Mouse (Mus musculus) CH12.LX (cell line): ENCODE data around the gene Ttll11. TPM values are rescaled to one million over a fixed set of nuclear protein-coding genes. Genes with fewer than 3 reads are reported as not detected.

Source experiments
- DNase-seq: peaks from one replicate; pipeline ENCODE4 v3.0.0-alpha.2; 2013; ENCODE audit errors: extremely low read depth
- H3K27ac ChIP-seq: 2 replicates; pipeline ENCODE4 v1.5.1; 2012; ENCODE audit warnings: low read depth, mild to moderate bottlenecking, control low read depth, moderate library complexity; ENCODE audit not compliant: insufficient read depth
- H3K27me3 ChIP-seq: replicated peaks from 2 replicates; pipeline ENCODE3; 2012; ENCODE audit warnings: inconsistent platforms
- H3K36me3 ChIP-seq, 2 experiments: replicated peaks in 1 of 2; 2 replicates each; pipeline versions ENCODE3 to v1.6.1; 2012; ENCODE audit warnings: inconsistent platforms in 1 of 2, low read length in 1 of 2, mild to moderate bottlenecking in 1 of 2, mixed read lengths in 1 of 2, moderate library complexity in 1 of 2; ENCODE audit not compliant: control insufficient read depth in 1 of 2, insufficient read depth in 1 of 2
- H3K4me1 ChIP-seq, 2 experiments: 2 replicates each; pipeline ENCODE4 v1.6.1; 2012; ENCODE audit warnings: inconsistent platforms in 1 of 2, moderate library complexity in 1 of 2; ENCODE audit not compliant: insufficient read depth in 2 of 2, control insufficient read depth in 1 of 2
- H3K4me2 ChIP-seq: 2 replicates; pipeline ENCODE4 v1.6.1; 2012; ENCODE audit warnings: low read depth, mild to moderate bottlenecking, control low read depth; ENCODE audit not compliant: poor library complexity, insufficient read depth, severe bottlenecking
- H3K4me3 ChIP-seq, 3 experiments: fragments of 150-350 bp in 1 of 3; sonication (generic) in 1 of 3; replicated peaks in 1 of 3; 2 replicates each; pipeline versions ENCODE3 to v1.5.1; 2011 to 2012; ENCODE audit warnings: low read depth in 2 of 3, low read length in 2 of 3, mild to moderate bottlenecking in 2 of 3, moderate library complexity in 2 of 3, control low read depth in 1 of 3, improper control_type of control experiment in 1 of 3, inconsistent platforms in 1 of 3, mixed read lengths in 1 of 3; ENCODE audit not compliant: poor library complexity in 1 of 3
- H3K79me2 ChIP-seq: replicated peaks from 2 replicates; pipeline ENCODE4 v1.6.1; 2012; ENCODE audit warnings: mild to moderate bottlenecking, moderate library complexity; ENCODE audit not compliant: control insufficient read depth, poor library complexity, insufficient read depth, severe bottlenecking; ENCODE audit errors: extremely low read depth
- H3K9ac ChIP-seq: 2 replicates; pipeline ENCODE4 v1.6.1; 2012; ENCODE audit warnings: low read depth, mild to moderate bottlenecking, control low read depth, moderate library complexity; ENCODE audit not compliant: insufficient read depth
- H3K9me3 ChIP-seq: replicated peaks from 2 replicates; pipeline ENCODE3; 2012; ENCODE audit warnings: low read length, inconsistent platforms, mixed read lengths
- BHLHE40 ChIP-seq: IDR thresholded peaks from 2 replicates; pipeline ENCODE4 v1.6.1; 2011; ENCODE audit warnings: mild to moderate bottlenecking, low read depth, low read length, improper control_type of control experiment
- CHD1 ChIP-seq: IDR thresholded peaks from 2 replicates; pipeline ENCODE4 v1.6.1; 2012; ENCODE audit warnings: low read depth, low read length, improper control_type of control experiment, inconsistent platforms
- CHD2 ChIP-seq: IDR thresholded peaks from 2 replicates; pipeline ENCODE4 v1.6.1; 2011; ENCODE audit warnings: low read length, improper control_type of control experiment
- CTCF ChIP-seq, 2 experiments: IDR thresholded peaks in 1 of 2; conservative IDR thresholded peaks in 1 of 2; 2 replicates each; pipeline ENCODE4 v1.5.1; 2011 to 2012; ENCODE audit warnings: low read depth in 2 of 2, low read length in 2 of 2, improper control_type of control experiment in 1 of 2, inconsistent platforms in 1 of 2, mild to moderate bottlenecking in 1 of 2, moderate library complexity in 1 of 2
- E2F4 ChIP-seq: IDR thresholded peaks from 2 replicates; pipeline ENCODE4 v1.6.1; 2011; ENCODE audit warnings: low read depth, low read length, improper control_type of control experiment; ENCODE audit not compliant: insufficient replicate concordance
- GABPA ChIP-seq: IDR thresholded peaks from 2 replicates; pipeline ENCODE4 v1.6.1; 2012; ENCODE audit warnings: low read depth, low read length, improper control_type of control experiment, inconsistent platforms; ENCODE audit not compliant: insufficient replicate concordance
- HCFC1 ChIP-seq: IDR thresholded peaks from 2 replicates; pipeline ENCODE4 v1.6.1; 2012; ENCODE audit warnings: low read depth, mild to moderate bottlenecking, inconsistent platforms, low read length, improper control_type of control experiment
- KAT2A ChIP-seq: IDR thresholded peaks from 2 replicates; pipeline ENCODE4 v1.6.1; 2012; ENCODE audit warnings: low read length, improper control_type of control experiment, inconsistent platforms; ENCODE audit not compliant: insufficient replicate concordance
- MAFK ChIP-seq: IDR thresholded peaks from 2 replicates; pipeline ENCODE4 v1.6.1; 2011; ENCODE audit warnings: low read length, improper control_type of control experiment; ENCODE audit not compliant: insufficient replicate concordance
- MAZ ChIP-seq: IDR thresholded peaks from 2 replicates; pipeline ENCODE4 v1.6.1; 2012; ENCODE audit warnings: low read depth, mild to moderate bottlenecking, inconsistent platforms, low read length, improper control_type of control experiment, moderate library complexity
- NRF1 ChIP-seq: IDR thresholded peaks from 2 replicates; pipeline ENCODE4 v1.6.1; 2014; ENCODE audit warnings: low read depth, mild to moderate bottlenecking, inconsistent platforms, low read length, improper control_type of control experiment, moderate library complexity
- POLR2A ChIP-seq: IDR thresholded peaks from 2 replicates; pipeline ENCODE4 v1.6.1; 2011; ENCODE audit warnings: low read depth, mild to moderate bottlenecking, improper control_type of control experiment, low read length
- RAD21 ChIP-seq: IDR thresholded peaks from 2 replicates; pipeline ENCODE4 v1.6.1; 2011; ENCODE audit warnings: low read depth, mild to moderate bottlenecking, low read length, improper control_type of control experiment, moderate library complexity
- RCOR1 ChIP-seq: conservative IDR thresholded peaks from 2 replicates; pipeline ENCODE4 v1.6.1; 2012; ENCODE audit warnings: low read depth, mild to moderate bottlenecking, inconsistent platforms, low read length, improper control_type of control experiment
- SMC3 ChIP-seq: IDR thresholded peaks from 2 replicates; pipeline ENCODE4 v1.6.1; 2011; ENCODE audit warnings: low read depth, low read length, improper control_type of control experiment
- UBTF ChIP-seq: IDR thresholded peaks from 2 replicates; pipeline ENCODE4 v1.6.1; 2012; ENCODE audit warnings: low read depth, mild to moderate bottlenecking, inconsistent platforms, low read length, improper control_type of control experiment, moderate library complexity
- USF1 ChIP-seq: IDR thresholded peaks from 2 replicates; pipeline ENCODE4 v1.6.1; 2014; ENCODE audit warnings: low read depth, mild to moderate bottlenecking, inconsistent platforms, low read length, improper control_type of control experiment
- USF2 ChIP-seq: conservative IDR thresholded peaks from 2 replicates; pipeline ENCODE4 v1.6.1; 2011; ENCODE audit warnings: low read depth, low read length, improper control_type of control experiment
- ZNF384 ChIP-seq: IDR thresholded peaks from 2 replicates; pipeline ENCODE4 v1.6.1; 2012; ENCODE audit warnings: low read depth, low read length, improper control_type of control experiment, inconsistent platforms
- dilution Hi-C: fragments of 300-500 bp; cut with MboI; formaldehyde crosslinking; loops from 2 replicates; pipeline ENCODE4 v1.14.3; 2020; ENCODE audit warnings: low sequenced_read_pairs; ENCODE audit not compliant: extremely low pct_unique_long_range_greater_than_20kb, extremely low pct_ligation_motif_present
- in situ Hi-C: fragments of 300-500 bp; cut with MboI; formaldehyde crosslinking; loops from 3 replicates; pipeline ENCODE4 v1.14.3; 2019; ENCODE audit warnings: low sequenced_read_pairs, low pct_ligation_motif_present, low pct_unique_long_range_greater_than_20kb, mixed read lengths
- polyA plus RNA-seq: library from polyadenylated mRNA; unstranded; fragments of >175 nt; gene quantifications from 2 replicates; pipeline ENCODE4 v1.2.1, GENCODE M21; 2012; ENCODE audit warnings: low read depth; ENCODE audit not compliant: insufficient read length
- total RNA-seq, 2 experiments: library from RNA; depleted of rRNA; stranded (reverse); fragments of 300-350 nt in 1 of 2; fragments of >200 nt in 1 of 2; gene quantifications; 2 replicates each; pipeline ENCODE4 v1.2.3; 2012 to 2014

Gene Ttll11
- total and polyA plus RNA-seq, 3 experiments, result 0.04 to 0.31 (median 0.11) TPM

GRCm38 (mm10) chr2:35963280-35963679 is 16.4 kb downstream of the Ttll11 start:
- Histone ChIP-seq H3K4me2 (no peak overlapping the region), H3K4me1 (no peaks in the 10 kb centered on the region), H3K79me2 (no peaks in the 10 kb centered on the region), H3K9me3 (no peaks in the 10 kb centered on the region), H3K4me3 (no peak overlapping the region), H3K27ac (no peak overlapping the region), H3K36me3 (no peaks in the 10 kb centered on the region), H3K27me3 (no peaks in the 10 kb centered on the region), H3K9ac (no peak overlapping the region)
- in situ Hi-C loops (no loop called here), dilution Hi-C loops (no loop called here)
- TF ChIP-seq BHLHE40 (no peak), RCOR1 (no peak), CHD2 (no peak), POLR2A (no peak), GABPA (no peak)
- DNase-seq, result no peak

DNA sequence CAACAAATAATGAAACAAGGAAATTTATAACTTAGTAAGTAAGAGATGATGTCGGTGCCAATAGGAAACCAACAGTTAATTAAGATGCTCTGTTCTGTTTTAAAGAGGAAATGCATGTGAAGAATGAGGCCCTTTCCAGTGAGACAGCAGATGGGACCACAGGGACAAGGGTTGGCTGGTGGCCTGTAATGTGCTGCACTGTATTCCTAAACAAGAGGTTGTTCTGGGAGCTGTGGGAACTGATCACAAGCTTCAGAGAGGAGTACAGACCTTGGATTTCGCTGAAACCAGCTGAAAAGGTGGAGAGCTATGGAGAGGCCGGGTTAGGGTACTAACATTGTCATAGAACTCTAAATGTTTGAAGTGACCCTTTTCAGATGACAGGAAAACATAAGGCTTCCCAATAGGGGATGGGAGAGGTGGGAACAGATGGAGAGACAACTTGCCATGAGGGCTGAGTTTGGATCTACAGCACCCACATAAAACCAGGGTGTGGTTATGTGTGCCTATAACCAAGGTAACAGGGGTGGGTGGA is 18.1 kb downstream of the Ttll11 start:
- Histone ChIP-seq H3K4me3 (no peak overlapping the region), H3K79me2 (no peaks in the 10 kb centered on the region), H3K4me2 (no peak overlapping the region), H3K36me3 (no peaks in the 10 kb centered on the region), H3K27me3 (no peaks in the 10 kb centered on the region), H3K9me3 (no peaks in the 10 kb centered on the region)
- in situ Hi-C loops (no loop called here), dilution Hi-C loops (no loop called here)
- no peak for DNase-seq
- TF ChIP-seq MAZ (no peak), USF2 (no peak), CTCF (conservative IDR thresholded peaks at IDR 0.05 in 1 of 2, IDR thresholded peaks at IDR 0.05 in 1 of 2; ENCODE audit: low read depth in 2 of 2, low read length in 2 of 2) (no peak), HCFC1 (no peak), ZNF384 (no peak), KAT2A (no peak), E2F4 (no peak), RCOR1 (no peak), NRF1 (no peak)
- TF ChIP-seq, all 38 proteins: peak for 0
- H3K4me1 ChIP-seq, result peaks cover 4 to 8% of the 10 kb centered on the region in 2 experiments; a peak in 2 of 4 replicates
- H3K27ac ChIP-seq, result no peak overlapping the region
- H3K9ac ChIP-seq, result no peak overlapping the region

DNA sequence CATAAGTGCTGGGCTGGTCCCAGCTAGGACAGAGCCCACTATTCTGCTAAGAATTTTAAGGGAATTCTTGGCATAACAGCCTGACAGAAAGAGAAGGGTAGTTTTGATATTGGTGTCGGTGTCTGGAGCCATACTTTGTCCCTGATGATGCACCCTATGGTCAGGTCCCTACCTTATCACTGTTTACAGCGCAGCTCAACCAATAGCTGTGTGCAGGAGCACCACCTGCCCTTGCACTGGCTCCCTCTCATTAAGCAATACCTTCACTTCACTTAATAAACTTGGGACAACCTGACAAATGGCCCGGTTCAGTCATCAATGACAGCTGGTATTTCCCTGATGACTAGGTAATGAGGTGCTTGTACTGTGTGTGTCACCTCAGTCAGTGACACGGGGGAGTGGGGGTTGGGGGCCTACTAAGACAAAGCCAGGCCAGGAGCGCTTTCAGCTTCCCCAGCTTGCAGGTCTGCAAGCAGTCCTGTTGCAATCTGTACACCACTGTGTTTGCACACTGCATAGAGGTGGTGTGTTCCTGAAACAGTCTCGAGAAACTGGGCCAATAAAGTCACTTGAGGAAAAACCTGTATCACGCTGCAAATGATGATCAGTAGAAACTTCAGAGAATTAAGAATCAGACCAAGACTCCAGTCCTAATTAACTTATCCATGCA is 22.1 kb downstream of the Ttll11 start:
- no peak overlapping the region for H3K4me2 ChIP-seq
- no peaks in the 10 kb centered on the region for H3K79me2 ChIP-seq
- TF ChIP-seq POLR2A, result no peak
- no peak for TF ChIP-seq USF1
- TF ChIP-seq UBTF, result no peak
- no peak for TF ChIP-seq CHD1
- no peak for TF ChIP-seq SMC3
- no peak for TF ChIP-seq RAD21
- TF ChIP-seq MAFK, result no peak
- in situ Hi-C loops (no loop called here), dilution Hi-C loops (no loop called here)
- peaks cover 4% of the 10 kb centered on the region for H3K27me3 ChIP-seq
- H3K9ac ChIP-seq, result no peak overlapping the region
- no peak for DNase-seq
- no peaks in the 10 kb centered on the region for H3K36me3 ChIP-seq
- no peak overlapping the region for H3K4me3 ChIP-seq
- no peak overlapping the region for H3K27ac ChIP-seq
- H3K4me1 ChIP-seq, result peaks cover 4 to 8% of the 10 kb centered on the region in 2 experiments; a peak in 2 of 4 replicates
- H3K9me3 ChIP-seq, result no peaks in the 10 kb centered on the region
